Mouse (Mus musculus) right cerebral cortex, postnatal 14 days (tissue): ENCODE results near the gene Ppp4r1.

ENCODE experiments used
- DNase-seq: peaks from one replicate; pipeline ENCODE4 v3.0.0; 2022

Gene Ppp4r1

GRCm38 (mm10) chr17:65811032-65811431, 28.7 kb downstream of the Ppp4r1 start:
- no peak for DNase-seq

GRCm38 (mm10) chr17:65813763-65814162, 31.4 kb downstream of the Ppp4r1 start:
- no peak for DNase-seq

- no peak for DNase-seq
These were observed 37.8 kb downstream of the Ppp4r1 start for GRCm38 (mm10) chr17:65820197-65820596.

- DNase-seq, result no peak
These were observed 40.0 kb downstream of the Ppp4r1 start for GRCm38 (mm10) chr17:65822423-65822822.

GRCm38 (mm10) chr17:65824246-65824645, 41.9 kb downstream of the Ppp4r1 start:
- no peak for DNase-seq

GRCm38 (mm10) chr17:65826257-65826656, 43.9 kb downstream of the Ppp4r1 start:
- DNase-seq, result no peak

- no peak for DNase-seq
These were observed 44.9 kb downstream of the Ppp4r1 start for GRCm38 (mm10) chr17:65827119-65827840.

- no peak for DNase-seq
These were observed 45.5 kb downstream of the Ppp4r1 start for GRCm38 (mm10) chr17:65827904-65828303.

- DNase-seq, result no peak
These were observed 46.6 kb downstream of the Ppp4r1 start for GRCm38 (mm10) chr17:65828951-65829350.

- DNase-seq, result no peak
These were observed 48.0 kb downstream of the Ppp4r1 start for GRCm38 (mm10) chr17:65830216-65830863.

GRCm38 (mm10) chr17:65833891-65834290, 51.5 kb downstream of the Ppp4r1 start:
- DNase-seq, result no peak

GRCm38 (mm10) chr17:65836746-65837145, 54.4 kb downstream of the Ppp4r1 start:
- no peak for DNase-seq

GRCm38 (mm10) chr17:65839541-65840256, 57.3 kb downstream of the Ppp4r1 start:
- no peak for DNase-seq

GRCm38 (mm10) chr17:65842669-65843381, 60.5 kb downstream of the Ppp4r1 start:
- DNase-seq, result no peak

GRCm38 (mm10) chr17:65845423-65845822, 63.0 kb downstream of the Ppp4r1 start:
- no peak for DNase-seq

- peak; percentile 41 for DNase-seq
These were observed 65.5 kb downstream of the Ppp4r1 start for GRCm38 (mm10) chr17:65847694-65848449.

- no peak for DNase-seq
These were observed 68.1 kb downstream of the Ppp4r1 start for GRCm38 (mm10) chr17:65850487-65850886.

- no peak for DNase-seq
These were observed 69.4 kb downstream of the Ppp4r1 start for GRCm38 (mm10) chr17:65851749-65852148.

GRCm38 (mm10) chr17:65853326-65853725, 71.0 kb downstream of the Ppp4r1 start:
- no peak for DNase-seq

GRCm38 (mm10) chr17:65854006-65854405, 71.6 kb downstream of the Ppp4r1 start:
- DNase-seq, result no peak

- no peak for DNase-seq
These were observed 75.2 kb downstream of the Ppp4r1 start for GRCm38 (mm10) chr17:65857617-65858016.

GRCm38 (mm10) chr17:65862579-65862978, 80.2 kb downstream of the Ppp4r1 start:
- DNase-seq, result no peak
